Mouse (Mus musculus): ENCODE measurements around the gene Tbc1d23. TPM values are rescaled to one million over a fixed set of nuclear protein-coding genes. Genes with fewer than 3 reads are reported as not detected.
A peak's percentile ranks its signal among the peaks of the same experiment; 100 is the strongest.
"Not testable (repeated sequence)": the region's sequence is repeated elsewhere in the genome, so short reads cannot be mapped to it uniquely, and the experiment has no call there.

Gene Tbc1d23
- polyA plus RNA-seq, 1 experiment from 2014 or later, result 34.5 TPM

GRCm38 (mm10) chr16:57235871-57236510 is 4.7 kb upstream of the Tbc1d23 start:
- no peaks in the 10 kb centered on the region for H3K27me3 ChIP-seq (replicated peaks; ENCODE audit: control insufficient read depth, insufficient read depth, low read length)
- no peaks in the 10 kb centered on the region for H3K36me3 ChIP-seq (ENCODE audit: control insufficient read depth, insufficient read depth, low read length)
- no peaks in the 10 kb centered on the region for H3K4me1 ChIP-seq (ENCODE audit: control insufficient read depth, insufficient read depth, low read length)
- no peak overlapping the region for H3K27ac ChIP-seq (replicated peaks; ENCODE audit: low read depth, low read length)
- H3K9me3 ChIP-seq (ENCODE audit: control insufficient read depth, low read length), result no peaks in the 10 kb centered on the region
- no peak overlapping the region for H3K9ac ChIP-seq (ENCODE audit: low read depth, low read length)
- DNase-seq (ENCODE audit: low spot score) (peak; percentile 55), ATAC-seq (ENCODE audit: low read depth) (no peak)
- 31% methylated on average over 7 of the region's 7 CpGs for WGBS
- no peak overlapping the region for H3K4me3 ChIP-seq (ENCODE audit: low read depth, low read length)
- no peak overlapping the region for H3K4me2 ChIP-seq (ENCODE audit: low read depth, low read length)

DNA sequence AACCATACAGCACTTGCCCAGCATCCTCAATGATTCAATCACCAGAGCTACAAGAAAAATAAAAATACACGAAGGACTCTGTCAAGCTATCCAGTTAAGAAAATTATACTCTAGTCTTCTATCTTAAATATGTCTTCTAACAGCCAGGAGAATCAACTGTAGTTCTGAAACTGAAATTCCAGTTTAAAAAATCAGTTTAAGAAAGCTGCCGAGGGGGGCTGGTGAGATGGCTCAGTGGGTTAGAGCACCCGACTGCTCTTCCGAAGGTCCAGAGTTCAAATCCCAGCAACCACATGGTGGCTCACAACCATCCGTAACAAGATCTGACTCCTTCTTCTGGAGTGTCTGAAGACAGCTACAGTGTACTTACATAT is 620 bp upstream of the Tbc1d23 start:
- H3K4me1 ChIP-seq (ENCODE audit: control insufficient read depth, insufficient read depth, low read length); H3K27me3 ChIP-seq (replicated peaks; ENCODE audit: control insufficient read depth, insufficient read depth, low read length); H3K9ac ChIP-seq (ENCODE audit: low read depth, low read length); H3K9me3 ChIP-seq (ENCODE audit: control insufficient read depth, low read length); H3K27ac ChIP-seq (replicated peaks; ENCODE audit: low read depth, low read length); ATAC-seq (ENCODE audit: low read depth); H3K36me3 ChIP-seq (ENCODE audit: control insufficient read depth, insufficient read depth, low read length); DNase-seq (ENCODE audit: low spot score): not testable (repeated sequence)
- Histone ChIP-seq H3K4me3 (ENCODE audit: low read depth, low read length) (peak overlapping the region; percentile 96), H3K4me2 (ENCODE audit: low read depth, low read length) (peak overlapping the region; percentile 73)
- 66% methylated on average over 4 of the region's 5 CpGs for WGBS

DNA sequence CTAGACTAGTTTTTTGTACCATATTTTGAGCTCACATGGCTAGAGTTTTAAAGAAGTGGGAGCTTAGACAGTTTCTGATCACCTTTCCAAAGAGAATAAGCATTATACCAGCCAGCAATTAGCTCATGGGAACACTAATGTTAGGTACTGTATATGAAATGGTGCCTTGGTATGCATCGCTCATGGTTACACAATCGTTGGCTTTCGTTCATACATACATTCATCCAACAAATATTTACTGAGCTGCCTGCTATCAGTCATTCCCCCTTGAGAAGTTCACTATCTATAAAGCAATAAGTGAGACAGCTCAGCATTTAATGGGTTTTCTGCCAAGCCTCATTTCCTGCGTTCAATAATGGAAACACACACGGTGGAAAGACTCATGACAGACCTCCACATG is 4.9 kb downstream of the Tbc1d23 start:
- no peak for ATAC-seq (ENCODE audit: low read depth)
- H3K4me1 ChIP-seq (ENCODE audit: control insufficient read depth, insufficient read depth, low read length), result peaks cover 8% of the 10 kb centered on the region
- H3K4me2 ChIP-seq (ENCODE audit: low read depth, low read length), result no peak overlapping the region
- no peaks in the 10 kb centered on the region for H3K27me3 ChIP-seq (replicated peaks; ENCODE audit: control insufficient read depth, insufficient read depth, low read length)
- 86% methylated on average over 5 of the region's 5 CpGs for WGBS
- no peak for DNase-seq (ENCODE audit: low spot score)
- no peaks in the 10 kb centered on the region for H3K9me3 ChIP-seq (ENCODE audit: control insufficient read depth, low read length)
- no peak overlapping the region for H3K9ac ChIP-seq (ENCODE audit: low read depth, low read length)
- no peak overlapping the region for H3K27ac ChIP-seq (replicated peaks; ENCODE audit: low read depth, low read length)
- H3K36me3 ChIP-seq (ENCODE audit: control insufficient read depth, insufficient read depth, low read length), result no peaks in the 10 kb centered on the region
- no peak overlapping the region for H3K4me3 ChIP-seq (ENCODE audit: low read depth, low read length)

DNA sequence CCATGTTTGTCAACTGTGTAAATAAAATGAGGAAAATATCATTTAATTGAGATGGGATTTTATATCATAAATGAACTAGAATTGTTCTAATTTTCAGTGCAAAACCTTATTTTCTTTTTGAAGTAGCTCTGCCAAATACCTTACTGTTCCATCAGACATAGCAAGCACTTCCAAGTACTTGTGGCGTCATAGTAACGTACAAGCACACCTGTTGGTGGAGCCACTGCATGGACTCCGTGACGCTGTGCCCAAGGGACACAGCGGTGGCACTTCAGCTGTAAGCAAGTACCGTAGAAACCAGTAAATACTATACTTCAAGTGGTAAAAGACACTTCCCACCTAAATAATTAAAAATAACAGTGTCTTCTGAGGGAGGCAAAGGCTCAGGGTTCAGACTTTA is 10.9 kb downstream of the Tbc1d23 start:
- WGBS, result 93% methylated on average over 6 of the region's 6 CpGs
- Histone ChIP-seq H3K4me2 (ENCODE audit: low read depth, low read length) (no peak overlapping the region), H3K4me1 (ENCODE audit: control insufficient read depth, insufficient read depth, low read length) (no peaks in the 10 kb centered on the region)

DNA sequence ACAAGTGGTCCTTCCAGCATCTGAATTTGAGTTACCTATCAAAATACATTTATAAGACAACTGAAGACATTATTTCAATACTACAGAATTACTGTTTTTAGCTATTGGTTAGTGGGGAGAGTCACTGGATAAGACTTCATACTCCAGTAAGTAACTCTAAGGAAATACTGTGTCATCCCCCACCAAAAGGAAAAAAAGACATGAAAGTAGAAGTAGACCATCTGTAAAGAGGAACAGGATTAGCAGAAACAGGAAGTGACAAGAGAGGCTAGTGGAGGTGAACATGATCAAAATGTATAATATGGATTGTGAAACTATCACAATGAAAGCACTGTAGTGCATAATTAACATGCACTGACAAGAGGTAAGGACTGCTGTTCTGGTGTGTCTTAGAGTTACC is 15.3 kb downstream of the Tbc1d23 start:
- no peaks in the 10 kb centered on the region for H3K9me3 ChIP-seq (ENCODE audit: control insufficient read depth, low read length)
- no peak overlapping the region for H3K9ac ChIP-seq (ENCODE audit: low read depth, low read length)
- H3K4me2 ChIP-seq (ENCODE audit: low read depth, low read length), result no peak overlapping the region
- no peaks in the 10 kb centered on the region for H3K27me3 ChIP-seq (replicated peaks; ENCODE audit: control insufficient read depth, insufficient read depth, low read length)
- DNase-seq (ENCODE audit: low spot score) (no peak), ATAC-seq (ENCODE audit: low read depth) (no peak)
- no peak overlapping the region for H3K4me3 ChIP-seq (ENCODE audit: low read depth, low read length)
- H3K36me3 ChIP-seq (ENCODE audit: control insufficient read depth, insufficient read depth, low read length), result peaks cover 47% of the 10 kb centered on the region
- H3K27ac ChIP-seq (replicated peaks; ENCODE audit: low read depth, low read length), result no peak overlapping the region
- no peaks in the 10 kb centered on the region for H3K4me1 ChIP-seq (ENCODE audit: control insufficient read depth, insufficient read depth, low read length)

More for the DNA sequence above, 10.9 kb downstream of the Tbc1d23 start:
- no peaks in the 10 kb centered on the region for H3K9me3 ChIP-seq (ENCODE audit: control insufficient read depth, low read length)
- ATAC-seq (ENCODE audit: low read depth) (no peak), DNase-seq (ENCODE audit: low spot score) (no peak)
- peaks cover 20% of the 10 kb centered on the region for H3K36me3 ChIP-seq (ENCODE audit: control insufficient read depth, insufficient read depth, low read length)
- H3K9ac ChIP-seq (ENCODE audit: low read depth, low read length), result no peak overlapping the region
- no peak overlapping the region for H3K4me3 ChIP-seq (ENCODE audit: low read depth, low read length)
- no peaks in the 10 kb centered on the region for H3K27me3 ChIP-seq (replicated peaks; ENCODE audit: control insufficient read depth, insufficient read depth, low read length)
- no peak overlapping the region for H3K27ac ChIP-seq (replicated peaks; ENCODE audit: low read depth, low read length)

DNA sequence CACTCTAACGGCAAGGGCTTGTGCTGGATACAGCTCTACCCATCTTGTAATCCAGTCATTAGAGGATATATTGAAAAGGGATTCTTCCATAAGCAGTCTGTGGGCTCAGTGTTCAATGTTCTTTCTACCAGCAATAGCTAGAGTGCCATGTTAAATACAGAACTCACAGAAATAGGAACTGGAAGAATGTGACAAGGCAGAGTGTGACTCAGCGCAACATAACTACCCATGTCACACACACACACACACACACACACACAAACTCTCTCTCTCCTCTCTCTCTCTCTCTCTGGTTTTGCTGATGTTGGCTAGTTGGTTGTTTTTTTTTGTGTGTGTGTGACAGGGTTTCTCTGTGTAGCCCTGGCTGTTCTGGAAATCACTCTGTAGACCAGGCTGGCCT is 20.3 kb downstream of the Tbc1d23 start:
- no peaks in the 10 kb centered on the region for H3K9me3 ChIP-seq (ENCODE audit: control insufficient read depth, low read length)
- ATAC-seq (ENCODE audit: low read depth) (no peak), DNase-seq (ENCODE audit: low spot score) (no peak)
- WGBS, result 95% methylated on average over 2 of the region's 2 CpGs
- no peaks in the 10 kb centered on the region for H3K27me3 ChIP-seq (replicated peaks; ENCODE audit: control insufficient read depth, insufficient read depth, low read length)
- no peak overlapping the region for H3K27ac ChIP-seq (replicated peaks; ENCODE audit: low read depth, low read length)
- no peaks in the 10 kb centered on the region for H3K4me1 ChIP-seq (ENCODE audit: control insufficient read depth, insufficient read depth, low read length)
- H3K4me2 ChIP-seq (ENCODE audit: low read depth, low read length), result no peak overlapping the region
- no peak overlapping the region for H3K9ac ChIP-seq (ENCODE audit: low read depth, low read length)
- H3K36me3 ChIP-seq (ENCODE audit: control insufficient read depth, insufficient read depth, low read length), result peaks cover 57% of the 10 kb centered on the region
- no peak overlapping the region for H3K4me3 ChIP-seq (ENCODE audit: low read depth, low read length)

GRCm38 (mm10) chr16:57208342-57208741 is 23.0 kb downstream of the Tbc1d23 start:
- no peak overlapping the region for H3K27ac ChIP-seq (replicated peaks; ENCODE audit: low read depth, low read length)
- H3K4me2 ChIP-seq (ENCODE audit: low read depth, low read length), result no peak overlapping the region
- H3K9me3 ChIP-seq (ENCODE audit: control insufficient read depth, low read length), result no peaks in the 10 kb centered on the region
- H3K4me3 ChIP-seq (ENCODE audit: low read depth, low read length), result no peak overlapping the region
- ATAC-seq (ENCODE audit: low read depth) (no peak), DNase-seq (ENCODE audit: low spot score) (no peak)
- H3K27me3 ChIP-seq (replicated peaks; ENCODE audit: control insufficient read depth, insufficient read depth, low read length), result no peaks in the 10 kb centered on the region
- H3K36me3 ChIP-seq (ENCODE audit: control insufficient read depth, insufficient read depth, low read length), result peaks cover 51% of the 10 kb centered on the region
- WGBS, result 61% methylated on average over 2 of the region's 2 CpGs
- H3K4me1 ChIP-seq (ENCODE audit: control insufficient read depth, insufficient read depth, low read length), result no peaks in the 10 kb centered on the region
- H3K9ac ChIP-seq (ENCODE audit: low read depth, low read length), result no peak overlapping the region

GRCm38 (mm10) chr16:57197281-57197680 is 34.0 kb downstream of the Tbc1d23 start:
- ATAC-seq (ENCODE audit: low read depth) (no peak), DNase-seq (ENCODE audit: low spot score) (no peak)
- H3K9ac ChIP-seq (ENCODE audit: low read depth, low read length), result no peak overlapping the region
- H3K4me2 ChIP-seq (ENCODE audit: low read depth, low read length), result no peak overlapping the region
- H3K36me3 ChIP-seq (ENCODE audit: control insufficient read depth, insufficient read depth, low read length), result peaks cover 53% of the 10 kb centered on the region
- H3K27ac ChIP-seq (replicated peaks; ENCODE audit: low read depth, low read length), result no peak overlapping the region
- no peaks in the 10 kb centered on the region for H3K27me3 ChIP-seq (replicated peaks; ENCODE audit: control insufficient read depth, insufficient read depth, low read length)
- H3K4me1 ChIP-seq (ENCODE audit: control insufficient read depth, insufficient read depth, low read length), result no peaks in the 10 kb centered on the region
- H3K9me3 ChIP-seq (ENCODE audit: control insufficient read depth, low read length), result no peaks in the 10 kb centered on the region
- no peak overlapping the region for H3K4me3 ChIP-seq (ENCODE audit: low read depth, low read length)
- WGBS, result 71% methylated on average over 3 of the region's 3 CpGs

GRCm38 (mm10) chr16:57196590-57196989 is 34.7 kb downstream of the Tbc1d23 start:
- H3K27ac ChIP-seq (replicated peaks; ENCODE audit: low read depth, low read length), result no peak overlapping the region
- H3K4me2 ChIP-seq (ENCODE audit: low read depth, low read length), result no peak overlapping the region
- peaks cover 60% of the 10 kb centered on the region for H3K36me3 ChIP-seq (ENCODE audit: control insufficient read depth, insufficient read depth, low read length)
- H3K4me1 ChIP-seq (ENCODE audit: control insufficient read depth, insufficient read depth, low read length), result no peaks in the 10 kb centered on the region
- no peak overlapping the region for H3K9ac ChIP-seq (ENCODE audit: low read depth, low read length)
- DNase-seq (ENCODE audit: low spot score) (no peak), ATAC-seq (ENCODE audit: low read depth) (no peak)
- H3K4me3 ChIP-seq (ENCODE audit: low read depth, low read length), result no peak overlapping the region
- WGBS, result 89% methylated on average over 5 of the region's 5 CpGs
- no peaks in the 10 kb centered on the region for H3K9me3 ChIP-seq (ENCODE audit: control insufficient read depth, low read length)
- no peaks in the 10 kb centered on the region for H3K27me3 ChIP-seq (replicated peaks; ENCODE audit: control insufficient read depth, insufficient read depth, low read length)

Data from embryonic facial prominence, embryonic 14.5 days (tissue).